Mouse (Mus musculus): Measurements from ENCODE around the gene Lat.
"Not testable (repeated sequence)": the region's sequence is repeated elsewhere in the genome, so short reads cannot be mapped to it uniquely, and the experiment has no call there.

Lat gene

DNA sequence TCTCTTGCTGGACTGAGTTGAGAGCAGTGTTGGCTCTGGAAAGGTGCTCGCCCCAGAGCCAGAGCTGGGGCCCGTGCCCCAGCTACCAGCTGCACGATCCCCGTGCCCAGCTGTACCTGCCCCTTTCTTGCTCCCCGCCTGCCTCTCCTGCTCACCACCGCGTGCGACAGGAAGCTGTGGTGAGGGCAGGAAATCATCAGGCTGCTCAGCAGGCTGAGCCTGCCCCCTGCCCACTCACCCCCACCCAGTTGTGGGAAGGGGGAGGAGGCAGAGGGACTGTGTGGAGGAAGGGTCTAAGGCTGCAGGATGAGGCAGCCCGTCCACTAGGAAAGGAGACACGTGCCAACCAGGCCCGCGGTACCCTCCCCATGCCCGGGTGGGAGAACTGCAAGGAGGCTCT is at the start of gene Lat:
Gene Lat, minus strand, starts transcription at position 178 of the 400 bp plus-strand sequence.
- no peak for DNase-seq (ENCODE audit: extremely low spot score, low read depth, low spot score)

DNA sequence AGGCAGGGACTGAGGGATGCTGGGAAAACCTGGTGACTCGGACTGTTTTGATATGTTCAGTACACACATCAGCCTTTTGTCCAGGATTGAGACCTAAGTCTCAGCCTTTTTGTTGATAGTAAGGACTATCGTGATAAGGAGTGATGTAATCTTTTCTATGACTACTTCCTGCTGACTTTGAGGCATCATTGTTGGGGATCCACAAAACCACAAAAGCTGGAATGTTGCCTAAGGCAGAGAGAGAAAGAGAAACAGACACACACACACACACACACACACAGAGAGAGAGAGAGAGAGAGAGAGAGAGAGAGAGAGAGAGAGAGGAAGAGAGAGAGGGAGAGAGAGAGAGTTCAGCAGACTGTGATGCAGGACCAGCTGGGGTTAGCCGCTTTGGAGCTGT is 49.1 kb upstream of the Lat start:
- no peak for DNase-seq (ENCODE audit: extremely low spot score, low read depth, low spot score)

DNA sequence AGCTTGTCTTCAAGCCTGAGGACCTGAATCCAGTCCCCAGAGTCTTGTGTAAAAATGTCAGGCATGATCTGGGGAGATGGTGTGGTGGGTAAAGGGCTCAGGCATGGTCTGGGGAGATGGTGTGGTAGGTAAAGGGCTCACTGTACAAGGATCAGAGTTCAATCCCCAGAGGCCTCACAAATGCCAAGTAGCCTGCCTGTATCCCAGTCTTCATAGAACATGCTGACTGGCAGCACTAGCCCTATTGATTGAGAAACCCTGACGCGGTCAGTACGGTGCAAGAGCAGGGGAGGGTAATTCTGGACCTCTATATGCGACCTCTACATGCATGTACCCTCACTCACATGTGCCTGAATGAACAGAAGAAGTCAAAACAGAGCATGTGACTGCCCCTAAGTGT is 48.2 kb upstream of the Lat start:
- no peak for DNase-seq (ENCODE audit: extremely low spot score, low read depth, low spot score)

DNA sequence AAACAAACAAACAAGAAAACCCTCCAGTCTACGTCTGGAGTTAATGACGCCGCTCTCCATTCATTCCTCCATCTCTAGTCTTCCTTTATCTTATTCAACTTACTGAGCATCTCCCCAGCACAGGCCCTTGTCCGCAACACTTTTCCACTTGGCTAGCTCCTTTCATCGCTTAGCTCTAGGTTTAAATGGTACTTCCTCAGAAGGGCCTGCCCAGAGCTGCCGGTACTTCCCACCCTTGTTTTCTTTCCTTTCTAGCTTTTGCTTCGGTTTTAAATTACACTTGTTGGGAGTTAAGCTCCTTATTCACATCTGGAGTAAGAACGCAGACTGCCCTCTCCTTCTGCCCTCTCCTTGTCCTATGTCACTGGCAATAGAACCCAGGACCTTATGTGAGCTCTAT is 47.7 kb upstream of the Lat start:
- no peak for DNase-seq (ENCODE audit: extremely low spot score, low read depth, low spot score)

DNA sequence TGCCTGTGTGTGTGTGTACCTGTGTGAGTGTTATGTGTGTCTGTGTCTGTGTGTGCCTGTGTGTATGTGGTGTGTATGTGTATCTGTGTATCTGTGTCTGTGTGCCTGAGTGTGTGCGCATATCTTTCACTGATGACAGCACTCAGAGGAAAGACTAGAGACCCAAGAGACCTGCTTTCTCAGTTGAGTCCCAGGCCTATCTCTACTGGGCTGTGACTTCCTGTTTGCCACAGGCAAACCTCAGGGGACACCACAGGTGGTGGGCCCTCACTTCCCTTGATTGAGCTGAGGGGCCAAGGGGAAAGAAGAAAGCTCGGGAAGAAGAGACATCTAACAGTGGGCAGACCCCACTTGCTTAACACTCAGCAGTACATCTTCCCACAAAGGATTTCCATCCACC is 47.2 kb upstream of the Lat start:
- DNase-seq (ENCODE audit: extremely low spot score, low read depth, low spot score), result no peak

DNA sequence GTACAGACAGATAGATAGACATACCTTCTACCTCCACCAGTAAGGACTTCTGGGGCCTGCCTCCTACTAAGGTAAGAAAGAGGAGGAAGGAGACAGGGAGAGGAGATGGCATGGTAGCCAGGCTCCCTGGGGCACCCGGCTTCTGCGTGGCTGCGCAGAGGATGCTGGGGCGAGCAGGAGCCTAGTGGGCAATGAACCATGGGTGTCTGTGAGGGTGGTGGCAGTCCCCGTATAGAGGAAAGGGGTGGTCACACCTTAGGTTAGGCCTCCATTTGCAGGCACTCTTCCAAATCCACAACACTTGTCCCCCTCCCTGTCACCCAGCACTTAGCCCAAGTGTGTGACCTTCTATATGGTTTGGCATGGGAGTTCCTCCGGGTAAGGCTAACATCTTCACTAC is 45.4 kb upstream of the Lat start, which contains the start of gene Cd19:
Gene Cd19, minus strand, starts transcription at position 165 of the 400 bp plus-strand sequence.
- no peak for DNase-seq (ENCODE audit: extremely low spot score, low read depth, low spot score)

DNA sequence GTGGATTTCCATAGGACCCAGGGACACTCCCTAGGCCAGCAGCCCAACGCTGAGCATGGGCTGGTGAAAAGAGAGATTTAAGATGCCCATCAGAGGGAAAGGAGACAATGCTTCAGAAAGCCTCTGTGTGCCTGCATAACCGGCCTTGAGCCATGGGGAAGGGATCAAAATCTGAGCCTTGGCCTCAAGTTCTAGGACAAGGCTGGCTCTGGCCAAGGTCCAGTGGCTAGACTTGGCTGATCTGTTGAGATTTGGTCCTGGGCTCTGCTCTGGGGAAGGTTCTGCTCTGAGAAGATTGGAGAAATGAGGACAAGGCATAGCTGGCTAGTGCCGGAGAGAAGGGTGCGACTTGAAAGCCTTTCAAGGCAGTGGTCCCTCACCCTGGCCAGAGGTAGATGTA is 41.7 kb upstream of the Lat start:
- DNase-seq (ENCODE audit: extremely low spot score, low read depth, low spot score), result no peak

DNA sequence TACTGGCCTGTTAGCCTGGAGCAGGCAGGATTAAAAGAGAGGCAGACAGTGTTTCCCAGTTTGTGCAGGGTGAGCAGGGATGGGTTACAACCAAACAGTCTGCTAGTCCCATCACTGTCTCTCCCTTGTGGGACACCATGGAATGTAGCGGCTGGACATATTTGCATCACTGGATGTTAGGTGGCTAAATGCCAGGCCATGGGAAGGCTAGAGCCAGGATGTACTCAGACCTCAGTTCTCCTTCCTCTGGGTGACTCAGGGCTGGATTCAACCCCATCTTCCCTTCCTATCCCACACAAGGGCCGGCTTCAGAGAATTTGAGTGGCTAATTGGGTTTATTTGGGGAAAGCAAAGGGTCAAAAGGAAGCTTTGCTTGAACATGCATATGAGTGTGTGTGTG is 39.3 kb upstream of the Lat start:
- no peak for DNase-seq (ENCODE audit: extremely low spot score, low read depth, low spot score)

DNA sequence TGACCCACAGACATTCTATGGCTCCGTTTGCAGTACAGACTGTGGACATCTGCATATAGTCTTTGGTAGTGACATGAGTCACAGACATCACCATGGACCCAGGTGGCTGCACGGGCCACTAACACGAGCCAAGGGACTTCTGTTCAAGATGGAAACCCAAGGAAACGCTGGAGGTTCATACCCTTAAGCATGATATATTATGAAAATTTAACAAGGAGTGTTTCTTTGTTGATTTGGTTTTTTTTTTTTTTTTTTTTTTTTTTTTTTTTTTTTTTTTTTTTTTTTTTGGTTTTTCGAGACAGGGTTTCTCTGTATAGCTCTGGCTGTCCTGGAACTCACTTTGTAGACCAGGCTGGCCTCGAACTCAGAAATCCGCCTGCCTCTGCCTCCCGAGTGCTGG is 33.1 kb upstream of the Lat start:
- not testable (repeated sequence) for DNase-seq (ENCODE audit: extremely low spot score, low read depth, low spot score)

DNA sequence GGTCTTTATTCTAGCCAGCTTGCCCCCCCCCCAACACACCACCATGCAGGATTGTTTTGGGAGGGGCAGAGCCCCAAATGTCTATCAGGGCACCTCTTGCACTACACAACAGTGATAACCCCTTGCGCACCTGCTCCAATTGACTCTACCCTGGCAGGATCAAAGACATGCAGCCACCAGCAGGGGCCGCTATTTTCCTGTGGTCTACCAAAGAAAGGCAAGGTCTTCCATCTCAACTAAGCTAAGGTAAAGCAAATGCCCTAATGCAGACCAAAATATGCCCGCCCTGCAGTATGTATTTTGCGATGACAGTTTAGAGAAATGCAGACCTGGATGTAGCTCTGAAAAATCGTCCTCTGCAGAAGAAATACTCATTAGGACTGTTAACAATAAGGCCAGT is 30.2 kb upstream of the Lat start:
- DNase-seq (ENCODE audit: extremely low spot score, low read depth, low spot score), result peak; percentile 33

DNA sequence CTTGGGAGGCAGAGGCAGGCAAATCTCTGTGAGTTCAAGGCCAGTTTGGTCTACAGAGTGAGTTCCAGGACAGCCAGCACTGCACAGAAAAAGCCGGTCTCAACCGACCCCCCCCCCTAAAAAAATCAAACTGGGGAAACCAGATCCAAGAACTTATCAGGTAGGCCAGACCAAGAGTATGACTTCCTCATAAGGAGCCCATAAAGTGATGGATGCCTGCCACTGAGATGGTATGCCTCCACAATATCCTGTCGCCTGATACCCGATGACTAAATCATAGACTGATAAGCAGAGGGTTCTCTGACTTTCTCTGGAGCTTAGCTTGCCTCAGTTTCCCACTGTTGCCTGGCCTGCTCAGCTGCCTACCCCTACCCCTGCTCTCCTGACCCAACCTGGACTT is 28.5 kb upstream of the Lat start:
- no peak for DNase-seq (ENCODE audit: extremely low spot score, low read depth, low spot score)

DNA sequence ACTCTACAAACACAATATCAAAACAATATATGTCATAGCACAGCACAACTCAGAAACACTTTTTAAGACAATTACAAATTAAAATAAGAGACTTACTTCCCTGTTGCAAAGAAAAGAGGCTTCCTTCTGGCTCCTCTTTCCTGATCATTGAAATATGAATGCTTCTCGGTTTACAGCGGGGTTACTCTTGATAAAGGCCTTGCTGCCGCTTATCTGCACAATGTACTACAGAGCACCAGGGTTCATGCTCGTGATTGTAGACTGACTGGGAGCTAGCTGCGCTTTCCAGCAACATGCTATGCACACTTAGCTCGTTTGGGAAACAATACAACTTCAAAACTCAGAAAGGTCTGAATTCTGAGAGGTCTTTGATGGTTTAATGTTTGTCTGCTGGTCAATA is 27.9 kb upstream of the Lat start:
- no peak for DNase-seq (ENCODE audit: extremely low spot score, low read depth, low spot score)

DNA sequence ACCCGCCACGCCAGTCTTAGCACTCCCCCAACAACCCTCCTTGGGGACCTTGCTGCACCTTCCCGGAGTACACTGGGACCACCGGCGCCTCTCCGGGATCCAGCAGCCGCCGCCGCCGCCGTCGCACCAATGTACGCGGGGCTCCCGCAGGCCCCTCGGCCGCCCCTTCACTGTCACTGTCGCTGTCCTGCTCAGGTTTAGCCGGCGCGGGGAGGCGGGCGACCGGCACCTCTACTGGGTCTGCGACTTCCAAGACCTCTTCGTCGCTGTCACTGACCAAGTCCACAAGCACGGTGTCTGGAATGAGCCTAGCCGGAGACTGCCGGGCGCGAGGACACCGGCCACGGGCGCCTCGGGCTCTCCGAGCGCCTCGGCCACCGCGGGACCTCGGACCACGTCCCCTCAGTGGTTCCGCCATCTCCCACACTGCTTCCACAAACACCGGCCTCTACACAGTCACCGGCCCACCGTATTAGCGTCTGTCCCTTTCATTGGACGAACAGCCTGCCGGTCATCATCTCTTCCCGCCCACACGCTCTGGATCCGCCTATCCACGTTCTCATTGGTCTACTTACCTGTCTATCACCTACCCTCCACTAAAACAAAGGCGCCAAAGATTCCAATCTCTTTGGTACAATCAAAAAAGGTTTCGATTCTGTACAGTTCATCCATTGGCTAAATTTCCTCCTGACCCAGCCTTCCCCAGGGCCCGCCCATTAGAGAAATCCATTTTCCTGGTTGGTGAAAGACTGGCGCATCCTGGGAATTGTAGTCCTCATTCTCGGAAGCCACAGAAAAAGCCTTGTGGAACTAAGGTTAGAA is 27.1 kb upstream of the Lat start, which contains the start of gene Nfatc2ip:
Gene Nfatc2ip, minus strand, starts transcription at position 440 of the 822 bp plus-strand sequence.
- peak; percentile 100 for DNase-seq (ENCODE audit: extremely low spot score, low read depth, low spot score)

DNA sequence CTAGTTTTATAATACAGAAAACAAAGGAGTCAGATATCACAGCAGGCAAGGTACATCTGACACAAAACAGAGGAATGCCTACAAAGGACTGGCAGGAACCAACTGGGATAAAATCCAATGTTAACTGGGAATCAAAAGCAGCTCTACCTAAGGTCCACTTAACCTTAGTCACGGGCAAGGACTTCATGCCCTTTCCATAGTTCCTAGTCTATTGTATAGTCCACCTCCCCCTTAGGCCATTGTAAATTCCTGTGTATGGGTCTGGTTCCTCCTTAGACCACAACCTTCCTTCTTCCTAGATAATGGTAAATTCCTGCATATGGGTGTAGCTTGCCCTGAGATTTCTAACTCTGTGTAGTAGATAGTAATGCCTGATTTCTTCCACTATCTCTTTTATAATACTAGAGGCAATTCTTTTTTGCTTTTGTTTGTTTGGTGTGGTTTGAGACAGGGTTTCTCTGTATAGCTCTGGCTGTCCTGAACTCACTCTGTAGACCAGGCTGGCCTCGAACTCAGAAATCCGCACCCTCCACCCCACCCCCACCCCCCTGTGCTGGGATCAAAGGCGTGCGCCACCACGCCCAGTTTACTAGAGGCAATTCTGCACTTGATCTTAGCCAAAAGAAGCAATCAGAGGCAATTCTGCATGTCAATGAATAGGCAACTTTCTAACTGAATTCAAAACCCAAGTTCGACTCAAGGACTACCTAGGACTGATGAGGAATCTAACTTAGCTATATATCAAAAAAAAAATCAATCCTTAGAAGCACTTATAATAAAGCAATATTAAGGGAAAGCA is 22.9 kb upstream of the Lat start:
- not testable (repeated sequence) for DNase-seq (ENCODE audit: extremely low spot score, low read depth, low spot score)

DNA sequence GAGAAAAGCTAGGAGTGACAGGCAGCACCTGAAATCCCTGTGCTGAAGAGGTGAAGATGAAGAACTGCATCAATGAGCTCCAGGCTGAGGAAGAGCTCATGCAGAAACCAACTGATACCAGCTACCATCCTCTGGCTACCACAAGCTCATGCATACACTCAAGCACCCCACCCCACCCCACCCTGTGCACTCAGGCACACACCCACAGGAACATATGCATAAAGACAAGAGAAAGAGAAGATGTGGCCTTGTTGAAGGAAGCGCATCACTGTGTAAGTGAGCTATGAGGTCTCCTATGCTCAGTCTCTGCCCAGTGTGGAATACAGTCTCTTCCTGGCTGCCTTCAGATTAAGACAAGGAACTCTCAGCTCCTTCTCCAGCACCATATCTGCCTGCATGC is 18.8 kb upstream of the Lat start:
- no peak for DNase-seq (ENCODE audit: extremely low spot score, low read depth, low spot score)

DNA sequence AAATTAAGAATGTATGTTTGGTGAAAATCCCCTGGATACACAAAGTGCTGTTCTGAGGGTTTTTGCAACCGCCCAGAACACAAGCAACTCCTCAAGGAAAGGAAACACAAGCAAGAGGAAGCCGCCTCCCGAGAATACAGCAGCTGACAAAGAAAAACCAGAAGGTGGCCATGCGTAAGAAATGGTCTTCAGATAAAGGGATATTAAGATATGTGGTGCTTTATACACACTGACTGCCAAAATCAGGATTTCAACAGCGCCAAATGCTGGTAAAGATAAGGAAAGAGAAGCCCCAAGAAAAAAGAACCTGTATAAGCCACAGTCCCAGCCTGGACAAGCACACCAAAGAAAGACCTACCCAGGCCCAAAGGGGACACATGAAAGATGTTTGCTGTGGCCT is 14.2 kb upstream of the Lat start:
- no peak for DNase-seq (ENCODE audit: extremely low spot score, low read depth, low spot score)

DNA sequence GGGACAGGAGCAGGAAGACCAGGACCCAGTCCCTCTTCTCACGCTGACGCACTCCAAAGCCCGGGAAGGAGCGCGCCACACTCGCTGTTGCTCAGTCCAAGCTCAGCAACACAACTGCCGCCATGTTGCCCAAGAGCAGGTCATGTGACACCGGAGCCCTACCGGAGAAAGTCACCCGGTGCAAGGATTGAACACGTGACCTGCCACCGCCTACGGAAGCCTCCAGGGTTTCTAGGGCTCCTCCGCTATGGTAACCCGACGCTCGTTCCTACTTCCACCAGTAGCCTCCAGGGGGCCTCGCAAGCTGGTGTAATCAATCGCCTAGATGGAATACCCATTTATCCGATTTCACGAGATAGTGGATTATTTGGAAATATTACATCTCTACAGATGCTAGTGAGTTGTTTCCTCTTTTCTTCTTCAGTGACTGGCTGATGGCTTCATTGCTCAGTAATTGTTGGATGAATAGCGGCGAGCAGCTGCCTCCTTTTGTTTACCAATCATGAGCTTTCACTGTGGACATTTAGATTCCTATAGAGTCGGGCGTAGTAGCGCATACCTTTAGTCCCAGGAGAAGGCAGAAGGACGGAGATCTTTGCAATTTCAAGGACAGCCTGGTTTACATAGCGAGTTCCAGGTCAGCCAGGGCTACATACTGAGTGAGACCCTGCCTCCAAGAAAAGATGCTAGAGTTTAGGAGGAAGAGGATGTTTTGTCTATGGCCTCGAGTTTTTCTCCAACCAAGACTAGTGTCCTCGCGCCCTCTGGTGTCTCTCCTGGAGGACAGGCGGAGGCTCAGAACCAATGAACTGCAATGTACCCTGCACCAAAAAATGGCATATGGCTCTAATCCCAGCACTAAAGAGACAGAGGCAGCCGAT is 8.1 kb upstream of the Lat start, which contains the start of gene Spns1:
Gene Spns1, minus strand, starts transcription at position 173 of the 881 bp plus-strand sequence.
- DNase-seq (ENCODE audit: extremely low spot score, low read depth, low spot score), result peak; percentile 94

DNA sequence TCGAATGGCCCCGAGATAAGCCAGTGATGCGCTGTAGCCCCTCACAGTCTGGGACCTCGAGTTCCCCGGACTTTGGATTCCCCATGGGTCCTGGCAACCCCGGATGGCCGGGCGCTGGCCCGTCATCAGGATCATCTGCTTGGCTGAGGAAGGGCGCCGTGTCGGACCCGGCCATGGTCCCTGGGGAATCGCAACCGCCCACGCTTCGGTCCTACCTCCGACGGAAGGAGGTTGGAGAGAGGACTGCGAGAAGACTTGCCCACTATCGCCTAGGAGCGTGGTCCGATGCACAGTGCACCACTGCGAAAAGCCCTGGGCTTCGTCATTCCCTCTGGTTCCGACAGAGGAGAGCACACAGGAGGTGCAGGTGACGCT is 7.5 kb upstream of the Lat start:
- DNase-seq (ENCODE audit: extremely low spot score, low read depth, low spot score), result no peak

DNA sequence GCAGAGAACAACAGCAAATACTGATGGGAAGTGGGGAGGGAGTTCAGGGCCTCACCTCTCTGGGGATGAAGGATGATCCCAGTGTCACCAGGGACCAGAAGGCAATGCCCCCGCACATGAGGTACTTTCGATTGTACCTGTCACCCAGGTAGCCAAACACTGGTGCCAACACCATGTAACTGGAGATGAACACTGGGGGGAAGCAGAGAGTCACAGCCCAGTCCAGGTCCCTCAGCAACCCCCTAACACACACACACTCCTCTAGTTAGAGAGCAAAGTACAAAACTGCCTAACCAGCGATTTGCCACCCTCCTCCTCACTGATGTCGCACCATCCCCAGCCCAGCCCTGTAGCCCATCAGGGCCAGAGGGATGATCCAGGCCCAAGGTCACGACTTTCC is 5.6 kb upstream of the Lat start:
- no peak for DNase-seq (ENCODE audit: extremely low spot score, low read depth, low spot score)

DNA sequence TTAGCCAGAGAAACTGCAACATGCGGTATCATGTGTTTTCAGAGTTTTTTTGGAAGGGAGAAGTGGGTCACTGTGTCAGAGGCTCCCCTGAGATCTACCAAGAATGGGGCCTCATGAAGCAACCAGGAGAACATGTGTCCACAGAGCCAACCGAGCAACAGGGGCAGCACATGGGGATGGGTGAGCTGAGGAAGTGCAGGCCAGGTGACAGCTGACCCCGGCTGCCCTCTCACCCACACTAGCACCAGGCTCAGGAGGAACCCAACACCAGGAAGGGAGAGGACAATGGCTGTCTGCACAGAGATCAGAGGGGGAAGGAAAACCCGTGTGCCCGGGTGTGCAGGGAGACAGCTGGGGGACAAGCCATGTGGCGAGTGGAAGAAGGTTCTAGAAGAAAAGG is 5.2 kb upstream of the Lat start:
- no peak for DNase-seq (ENCODE audit: extremely low spot score, low read depth, low spot score)

DNA sequence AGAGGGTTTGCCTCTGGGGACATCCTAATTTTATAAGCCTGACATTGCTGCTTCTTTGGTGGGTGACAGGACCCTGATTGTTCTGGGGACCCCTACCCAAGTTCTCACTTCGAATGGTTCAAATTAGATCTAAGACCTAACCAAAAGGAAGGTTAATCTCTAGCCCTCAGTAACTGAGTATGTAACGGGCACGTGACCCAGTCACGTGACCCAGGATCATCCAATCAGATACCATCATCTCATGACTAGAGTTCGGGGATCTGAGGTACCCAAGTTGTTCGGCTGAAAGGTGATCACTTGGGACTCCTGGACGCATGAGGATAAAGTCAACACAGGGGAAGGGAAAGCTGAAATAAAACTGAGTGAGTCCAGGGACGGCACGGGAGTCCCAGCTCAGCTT is 3.6 kb upstream of the Lat start:
- no peak for DNase-seq (ENCODE audit: extremely low spot score, low read depth, low spot score)
